Mouse (Mus musculus) MEL (cell line): ENCODE results near the gene March5. TPM values are rescaled to one million over a fixed set of nuclear protein-coding genes. Genes with fewer than 3 reads are reported as not detected.

Experiments used
- DNase-seq: peaks from one replicate; pipeline ENCODE4 v3.0.0; 2011; ENCODE audit warnings: low read depth, low spot score
- H3K27ac ChIP-seq: 2 replicates; pipeline ENCODE4 v1.5.1; 2012; ENCODE audit warnings: low read depth, mild to moderate bottlenecking, control low read depth, low read length, moderate library complexity; ENCODE audit not compliant: control insufficient read depth
- H3K27me3 ChIP-seq, 2 experiments: fragments of 150-350 bp in 1 of 2; sonication (generic) in 1 of 2; 2 replicates each; pipeline ENCODE4 v1.6.1; 2012; ENCODE audit warnings: low read length in 2 of 2, mild to moderate bottlenecking in 2 of 2, improper control_type of control experiment in 1 of 2, moderate library complexity in 1 of 2; ENCODE audit not compliant: insufficient read depth in 2 of 2, control insufficient read depth in 1 of 2
- H3K36me3 ChIP-seq, 2 experiments: 2 replicates each; pipeline ENCODE4 v1.6.1; 2012 to 2014; ENCODE audit warnings: low read length in 2 of 2, improper control_type of control experiment in 1 of 2, inconsistent platforms in 1 of 2, mild to moderate bottlenecking in 1 of 2; ENCODE audit not compliant: insufficient read depth in 2 of 2, control insufficient read depth in 1 of 2
- H3K4me1 ChIP-seq, 2 experiments: fragments of 150-350 bp in 1 of 2; sonication (generic) in 1 of 2; 2 replicates each; pipeline ENCODE4 v1.6.1; 2012; ENCODE audit warnings: low read length in 2 of 2, improper control_type of control experiment in 1 of 2, mild to moderate bottlenecking in 1 of 2; ENCODE audit not compliant: insufficient read depth in 2 of 2, control insufficient read depth in 1 of 2
- H3K4me3 ChIP-seq, 2 experiments: fragments of 150-350 bp in 1 of 2; sonication (generic) in 1 of 2; 2 replicates each; pipeline ENCODE4 v1.5.1; 2012; ENCODE audit warnings: low read depth in 2 of 2, low read length in 2 of 2, mild to moderate bottlenecking in 2 of 2, moderate library complexity in 2 of 2, control low read depth in 1 of 2, improper control_type of control experiment in 1 of 2; ENCODE audit not compliant: control insufficient read depth in 1 of 2, insufficient read depth in 1 of 2
- H3K79me2 ChIP-seq: 2 replicates; pipeline ENCODE4 v1.6.1; 2012; ENCODE audit warnings: mild to moderate bottlenecking, low read length, moderate library complexity; ENCODE audit not compliant: control insufficient read depth, poor library complexity, insufficient read depth
- H3K9ac ChIP-seq: 2 replicates; pipeline ENCODE4 v1.6.1; 2012; ENCODE audit warnings: low read depth, mild to moderate bottlenecking, control low read depth, low read length, moderate library complexity; ENCODE audit not compliant: control insufficient read depth, poor library complexity, severe bottlenecking
- H3K9me3 ChIP-seq: fragments of 150-350 bp; sonication (generic); replicated peaks from 2 replicates; pipeline ENCODE4 v1.6.1; 2012; ENCODE audit warnings: mild to moderate bottlenecking, low read length, improper control_type of control experiment, moderate library complexity; ENCODE audit not compliant: insufficient read depth
- CHD1 ChIP-seq: IDR thresholded peaks from 2 replicates; pipeline ENCODE4 v1.6.1; 2012; ENCODE audit warnings: low read depth, mild to moderate bottlenecking, inconsistent platforms, low read length, improper control_type of control experiment
- GABPA ChIP-seq: IDR thresholded peaks from 2 replicates; pipeline ENCODE4 v1.6.1; 2012; ENCODE audit warnings: low read depth, mild to moderate bottlenecking, inconsistent platforms, low read length, improper control_type of control experiment, moderate library complexity
- GATA1 ChIP-seq: IDR thresholded peaks from 2 replicates; pipeline ENCODE4 v1.6.1; 2011; ENCODE audit warnings: low read depth, low read length, improper control_type of control experiment
- HCFC1 ChIP-seq: IDR thresholded peaks from 2 replicates; pipeline ENCODE4 v1.6.1; 2012; ENCODE audit warnings: low read depth, mild to moderate bottlenecking, inconsistent platforms, low read length, improper control_type of control experiment, moderate library complexity
- KAT2A ChIP-seq: conservative IDR thresholded peaks from 2 replicates; pipeline ENCODE4 v1.6.1; 2012; ENCODE audit warnings: low read depth, low read length, improper control_type of control experiment, inconsistent platforms
- MAX ChIP-seq: IDR thresholded peaks from 2 replicates; pipeline ENCODE4 v1.6.1; 2011; ENCODE audit warnings: low read length, improper control_type of control experiment
- MEF2A ChIP-seq: IDR thresholded peaks from 2 replicates; pipeline ENCODE4 v1.6.1; 2014; ENCODE audit warnings: low read depth, mild to moderate bottlenecking, inconsistent platforms, low read length, improper control_type of control experiment; ENCODE audit not compliant: poor library complexity, insufficient replicate concordance, severe bottlenecking; ENCODE audit errors: extremely low read depth
- MXI1 ChIP-seq: IDR thresholded peaks from 2 replicates; pipeline ENCODE4 v1.6.1; 2011; ENCODE audit warnings: mild to moderate bottlenecking, low read depth, low read length, improper control_type of control experiment
- MYC ChIP-seq: IDR thresholded peaks from 2 replicates; pipeline ENCODE4 v1.6.1; 2011; ENCODE audit warnings: low read depth, mild to moderate bottlenecking, low read length, improper control_type of control experiment, moderate library complexity
- NRF1 ChIP-seq: IDR thresholded peaks from 2 replicates; pipeline ENCODE4 v1.6.1; 2014; ENCODE audit warnings: low read depth, mild to moderate bottlenecking, inconsistent platforms, low read length, improper control_type of control experiment, moderate library complexity; ENCODE audit not compliant: poor library complexity, insufficient read depth, severe bottlenecking
- POLR2A ChIP-seq, 2 experiments: IDR thresholded peaks; 2 replicates each; pipeline ENCODE4 v1.6.1; 2011 to 2012; ENCODE audit warnings: low read length in 2 of 2, mild to moderate bottlenecking in 2 of 2, control low read depth in 1 of 2, improper control_type of control experiment in 1 of 2, low read depth in 1 of 2, moderate library complexity in 1 of 2; ENCODE audit not compliant: control insufficient read depth in 1 of 2, insufficient read depth in 1 of 2, poor library complexity in 1 of 2
- RCOR1 ChIP-seq: IDR thresholded peaks from 2 replicates; pipeline ENCODE4 v1.6.1; 2012; ENCODE audit warnings: low read depth, mild to moderate bottlenecking, inconsistent platforms, low read length, improper control_type of control experiment
- SIN3A ChIP-seq: IDR thresholded peaks from 2 replicates; pipeline ENCODE4 v1.6.1; 2012; ENCODE audit warnings: low read length, improper control_type of control experiment, inconsistent platforms
- TBP ChIP-seq: IDR thresholded peaks from 2 replicates; pipeline ENCODE4 v1.8.0; 2011; ENCODE audit warnings: low read depth, low read length, improper control_type of control experiment
- UBTF ChIP-seq: IDR thresholded peaks from 2 replicates; pipeline ENCODE4 v1.6.1; 2012; ENCODE audit warnings: low read depth, mild to moderate bottlenecking, inconsistent platforms, low read length, improper control_type of control experiment, moderate library complexity, borderline replicate concordance; ENCODE audit not compliant: insufficient read depth
- USF2 ChIP-seq, 2 experiments: IDR thresholded peaks; 2 replicates each; pipeline ENCODE4 v1.6.1; 2011 to 2012; ENCODE audit warnings: improper control_type of control experiment in 2 of 2, low read length in 2 of 2, borderline replicate concordance in 1 of 2, inconsistent platforms in 1 of 2, low read depth in 1 of 2, mild to moderate bottlenecking in 1 of 2; ENCODE audit not compliant: insufficient read depth in 1 of 2
- ZMIZ1 ChIP-seq: IDR thresholded peaks from 2 replicates; pipeline ENCODE4 v1.6.1; 2012; ENCODE audit warnings: low read depth, mild to moderate bottlenecking, inconsistent platforms, low read length, improper control_type of control experiment, moderate library complexity
- ZNF384 ChIP-seq: IDR thresholded peaks from 2 replicates; pipeline ENCODE4 v1.6.1; 2012; ENCODE audit warnings: low read depth, mild to moderate bottlenecking, inconsistent platforms, low read length, improper control_type of control experiment
- polyA plus RNA-seq, 2 experiments: library from polyadenylated mRNA; stranded (reverse) in 1 of 2; unstranded in 1 of 2; fragments of >175 nt in 1 of 2; fragments of >200 nt in 1 of 2; gene quantifications; 2 replicates each; pipeline versions ENCODE4 v1.2.1 to v1.2.4; 2012; ENCODE audit warnings: low replicate concordance in 2 of 2, low read depth in 1 of 2; ENCODE audit not compliant: insufficient read length in 2 of 2, insufficient read depth in 1 of 2, missing spikeins in 1 of 2
- total RNA-seq: library from RNA; depleted of rRNA; stranded (reverse); fragments of 300-350 nt; gene quantifications from 2 replicates; pipeline ENCODE4 v1.2.3, GENCODE M21; 2012

Gene March5
- total and polyA plus RNA-seq, 3 experiments, result 68.5 to 83.5 TPM; not detected in 1

- Histone ChIP-seq H3K27ac (peak overlapping the region; percentile 77), H3K36me3 (peaks cover 0 to 2% of the 10 kb centered on the region in 2 experiments; a peak in 1 of 4 replicates), H3K9ac (peak overlapping the region; percentile 61), H3K9me3 (no peaks in the 10 kb centered on the region), H3K4me1 (peaks cover 2 to 6% of the 10 kb centered on the region in 2 experiments; a peak in 2 of 4 replicates), H3K4me3 (peak overlapping the region; percentile 80 to 91), H3K79me2 (no peaks in the 10 kb centered on the region; the same call in 1 of the 2 replicates), H3K27me3 (no peaks in the 10 kb centered on the region)
- DNase-seq, result peak; percentile 92
- TF ChIP-seq ZNF384 (no peak), POLR2A (IDR thresholded peaks at IDR 0.05; ENCODE audit: control insufficient read depth in 1 of 2, insufficient read depth in 1 of 2, low read depth in 1 of 2, low read length in 2 of 2, poor library complexity in 1 of 2) (peak; percentile 15 to 51; a peak in 2 of 4 replicates), MAX (peak; percentile 31; the same call in 1 of the 2 replicates), GATA1 (0 out of 2 replicates have a peak, but pooled peaks have one; percentile 9), ZMIZ1 (no peak), RCOR1 (peak; percentile 13; the same call in 1 of the 2 replicates), HCFC1 (peak; percentile 50; the same call in 1 of the 2 replicates), CHD1 (peak; percentile 79), MXI1 (peak; percentile 15), GABPA (no peak), TBP (peak; percentile 69; the same call in 1 of the 2 replicates), UBTF (peak; percentile 28; the same call in 1 of the 2 replicates), MYC (no peak; the same call in 1 of the 2 replicates), KAT2A (no peak), NRF1 (0 out of 2 replicates have a peak, but pooled peaks have one; percentile 1), SIN3A (peak; percentile 91), USF2 (IDR thresholded peaks at IDR 0.05; ENCODE audit: borderline replicate concordance in 1 of 2, insufficient read depth in 1 of 2, low read depth in 1 of 2, low read length in 2 of 2) (no peak)
These were observed 32.5 kb upstream of the March5 start for GRCm38 (mm10) chr19:37174716-37175435.

- Histone ChIP-seq H3K9ac (peak overlapping the region; percentile 53), H3K4me1 (peaks cover 5 to 6% of the 10 kb centered on the region in 2 experiments; a peak in 2 of 4 replicates), H3K4me3 (peak overlapping the region; percentile 80 to 91), H3K27ac (peak overlapping the region; percentile 17), H3K27me3 (no peaks in the 10 kb centered on the region)
- DNase-seq, result no peak
- no peak for TF ChIP-seq MEF2A
- peak; percentile 49 for TF ChIP-seq SIN3A
- TF ChIP-seq, all 39 proteins: peak for 1
- Histone ChIP-seq H3K36me3 (peaks cover 0 to 2% of the 10 kb centered on the region in 2 experiments; a peak in 1 of 4 replicates), H3K9me3 (no peaks in the 10 kb centered on the region), H3K79me2 (no peaks in the 10 kb centered on the region; the same call in 1 of the 2 replicates)
These were observed 31.9 kb upstream of the March5 start for GRCm38 (mm10) chr19:37175436-37175805.
